Mouse (Mus musculus): ENCODE data around the gene Hilpda.

DNA sequence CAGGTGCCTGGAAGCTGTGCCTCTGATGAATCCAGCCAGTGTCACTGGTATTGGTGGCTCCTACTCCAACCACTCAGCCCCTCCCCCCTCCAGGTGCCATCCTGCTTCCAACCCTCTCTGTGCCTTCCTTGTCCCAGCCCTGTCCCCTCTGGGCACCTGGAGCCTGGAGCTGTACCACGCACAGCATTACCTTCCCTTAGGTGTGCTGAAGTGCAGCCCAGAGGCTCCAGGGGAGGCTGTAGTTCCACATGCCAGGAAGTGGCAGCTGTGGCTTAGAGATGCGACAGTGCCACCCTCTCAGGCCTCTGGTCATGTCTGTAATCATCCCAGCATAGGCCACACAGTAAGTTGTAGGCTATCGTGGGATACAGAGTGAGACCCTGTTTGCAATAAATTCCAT, 40.5 kb upstream of the Hilpda start:
- TF ChIP-seq GATA1 (IDR thresholded peaks at IDR 0.05; ENCODE audit: borderline replicate concordance, low read length) (no peak), FLI1 (IDR thresholded peaks at IDR 0.05; ENCODE audit: low read length) (no peak)

Data from megakaryocyte, embryonic 14.5 days (primary cell).